Mouse (Mus musculus): ENCODE data around the gene Nsun2.
A peak's percentile ranks its signal among the peaks of the same experiment; 100 is the strongest.

Nsun2 gene

DNA sequence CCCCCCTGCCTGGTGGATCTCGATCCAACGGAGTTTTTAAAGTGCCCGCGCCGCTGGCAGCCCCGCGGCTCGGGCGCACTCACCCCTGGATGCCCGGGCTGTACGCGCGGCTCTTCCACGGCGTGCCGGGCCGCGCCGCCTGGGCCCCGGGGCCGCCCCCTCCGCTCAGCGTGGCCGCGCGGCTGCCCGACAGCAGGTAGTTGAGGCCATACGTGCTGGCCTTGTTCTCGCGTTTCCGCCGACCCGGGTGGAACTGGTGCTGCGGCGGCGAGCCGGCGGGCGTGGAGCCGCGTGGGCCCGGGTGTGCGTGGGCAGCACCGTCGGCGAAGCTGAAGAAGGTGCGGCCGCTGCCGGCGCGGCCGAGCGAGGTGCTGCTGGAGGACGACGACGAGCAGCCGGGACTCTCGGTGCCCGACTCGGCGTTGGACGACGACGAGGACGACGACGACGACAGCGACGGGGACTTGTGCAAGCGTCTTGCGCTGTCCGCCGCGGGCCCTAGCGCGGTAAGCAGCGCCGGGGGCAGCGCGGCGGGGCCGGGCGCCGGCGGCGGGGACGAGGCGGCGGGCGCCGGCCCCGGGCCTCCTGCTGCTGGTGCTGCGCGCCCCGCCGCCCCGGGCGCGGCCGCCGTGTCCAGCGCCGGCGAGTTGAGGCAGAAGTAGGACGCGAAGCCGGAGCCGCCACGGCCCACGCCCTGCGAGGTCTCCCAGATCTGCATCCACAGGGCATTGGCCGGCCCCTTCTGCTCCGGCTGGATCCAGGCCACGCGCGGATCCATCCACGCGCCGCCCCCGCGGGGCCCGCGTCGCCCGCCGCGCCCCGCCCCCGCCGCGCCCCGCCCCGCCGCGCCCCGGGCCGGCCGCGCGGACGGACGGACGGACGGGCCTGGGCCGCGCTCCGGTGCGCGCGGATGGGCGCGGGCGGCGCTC is at the start of gene Nsun2:
Gene Nsun2 (plus strand): TSS at position 342 of the 929 bp plus-strand sequence.
- DNase-seq = peak; percentile 60

GRCm38 (mm10) chr13:69485326-69485725 is 48.2 kb upstream of the Nsun2 start:
- no peak for DNase-seq

DNA sequence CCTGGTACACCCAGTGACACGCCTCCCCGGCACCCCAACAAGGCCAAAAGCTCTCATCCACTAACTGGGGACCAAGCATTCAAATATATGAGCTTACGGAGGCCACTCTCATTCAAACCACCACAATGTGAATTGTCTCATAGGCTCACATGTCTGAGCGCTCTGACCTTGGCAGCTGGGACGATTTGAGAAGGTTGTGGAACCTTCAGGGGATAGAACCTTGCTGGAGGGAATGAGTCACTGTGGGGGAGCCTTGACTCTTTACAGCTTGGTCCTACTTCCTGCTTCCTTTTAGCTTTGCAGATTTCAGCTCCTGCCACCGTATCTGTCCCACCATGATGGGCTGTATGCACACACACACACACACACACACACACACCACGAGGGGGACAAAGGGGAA is 47.7 kb upstream of the Nsun2 start:
- no peak for DNase-seq

DNA sequence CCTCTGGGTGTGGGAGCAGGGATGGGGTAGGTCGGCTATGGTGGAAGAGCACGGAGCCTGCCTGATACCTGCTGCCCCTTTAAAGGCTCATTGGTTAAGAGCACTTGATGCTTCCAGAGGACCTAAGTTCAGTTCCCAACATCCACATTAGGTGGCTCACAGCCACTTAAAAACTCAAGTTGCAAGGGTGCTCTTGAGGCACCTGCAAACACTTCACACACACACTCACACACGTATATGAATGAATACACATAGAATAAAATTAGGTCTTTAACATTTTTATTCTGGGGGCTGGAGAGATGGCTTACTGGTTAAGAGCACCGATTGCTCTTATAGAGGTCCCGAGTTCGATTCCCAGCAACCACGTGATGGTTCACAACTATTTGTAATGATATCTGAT is 46.4 kb upstream of the Nsun2 start:
- DNase-seq = no peak

DNA sequence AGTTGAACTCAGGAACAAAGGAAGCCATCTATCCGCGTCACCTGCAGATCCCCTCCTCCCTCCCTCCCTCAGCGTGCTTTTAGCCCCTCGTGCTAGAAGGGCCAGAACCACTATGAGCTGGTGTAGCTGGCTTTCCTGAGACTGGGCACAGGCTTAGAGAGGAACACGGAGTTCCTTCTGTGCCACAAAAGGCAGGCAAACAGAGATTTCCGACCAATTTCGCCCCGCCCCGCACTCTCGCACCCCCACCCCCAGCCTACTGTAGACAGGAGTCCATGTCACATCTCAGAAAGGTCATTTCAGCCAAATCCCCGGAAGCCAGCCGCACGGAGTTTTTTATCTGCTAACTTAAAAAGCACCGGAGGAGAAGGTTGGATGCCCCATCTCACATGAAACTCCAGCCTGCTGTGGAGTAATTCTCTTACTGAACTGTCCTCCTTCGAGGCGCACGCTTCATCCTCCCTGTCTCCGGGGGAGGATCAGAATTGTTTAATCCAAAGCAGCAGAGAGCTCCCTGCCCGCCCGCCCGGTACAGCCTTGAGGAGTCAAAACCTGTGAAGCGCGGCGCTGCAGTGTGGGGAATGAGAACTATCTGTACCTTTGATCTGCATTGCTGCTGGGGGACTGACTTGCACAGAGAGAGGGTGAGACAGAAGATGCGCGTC is 45.8 kb upstream of the Nsun2 start:
- DNase-seq = no peak

DNA sequence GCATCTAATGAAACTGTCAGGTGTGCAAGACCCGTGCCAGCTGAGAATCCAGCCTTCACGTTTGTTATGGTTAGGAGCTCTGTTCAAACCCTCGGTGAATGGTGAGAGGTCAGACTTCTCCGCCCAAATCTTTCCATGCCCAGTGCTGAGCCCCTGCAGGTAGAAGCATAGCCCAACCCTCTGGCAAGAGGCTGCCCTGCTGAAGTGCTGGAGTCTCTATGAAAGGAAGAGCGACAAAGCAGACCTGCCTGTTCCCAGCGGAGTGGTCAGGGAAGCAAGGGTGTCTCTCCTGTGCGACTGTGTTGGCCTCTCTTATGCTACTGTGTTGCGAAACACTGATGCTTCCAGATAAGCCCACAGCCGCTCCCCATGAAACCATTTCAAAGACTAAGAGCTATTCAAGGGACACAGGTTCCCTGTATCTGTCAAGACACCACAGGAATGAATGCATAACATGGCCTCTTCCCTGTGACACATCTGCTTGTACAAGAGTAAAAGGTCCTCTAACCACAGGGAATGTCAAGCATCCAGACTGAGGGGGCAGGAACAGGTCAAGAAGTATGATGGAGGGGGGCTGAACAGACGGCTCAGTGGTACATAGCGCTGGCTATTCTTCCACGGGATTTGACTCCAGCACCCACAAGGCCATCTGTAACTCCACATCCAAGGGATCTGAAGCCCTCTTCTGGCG is 44.8 kb upstream of the Nsun2 start:
- DNase-seq = no peak

GRCm38 (mm10) chr13:69489777-69490176 is 43.8 kb upstream of the Nsun2 start:
- no peak for DNase-seq

GRCm38 (mm10) chr13:69492876-69493463 is 40.6 kb upstream of the Nsun2 start:
- DNase-seq = no peak

- no peak for DNase-seq
Observed at GRCm38 (mm10) chr13:69498276-69498675, 35.3 kb upstream of the Nsun2 start.

- no peak for DNase-seq
Observed at GRCm38 (mm10) chr13:69502157-69502750, 31.3 kb upstream of the Nsun2 start.

GRCm38 (mm10) chr13:69502863-69503262 is 30.7 kb upstream of the Nsun2 start:
- no peak for DNase-seq

GRCm38 (mm10) chr13:69506341-69507086 is 27.0 kb upstream of the Nsun2 start:
- no peak for DNase-seq

GRCm38 (mm10) chr13:69507666-69508065 is 25.9 kb upstream of the Nsun2 start:
- DNase-seq = no peak

DNA sequence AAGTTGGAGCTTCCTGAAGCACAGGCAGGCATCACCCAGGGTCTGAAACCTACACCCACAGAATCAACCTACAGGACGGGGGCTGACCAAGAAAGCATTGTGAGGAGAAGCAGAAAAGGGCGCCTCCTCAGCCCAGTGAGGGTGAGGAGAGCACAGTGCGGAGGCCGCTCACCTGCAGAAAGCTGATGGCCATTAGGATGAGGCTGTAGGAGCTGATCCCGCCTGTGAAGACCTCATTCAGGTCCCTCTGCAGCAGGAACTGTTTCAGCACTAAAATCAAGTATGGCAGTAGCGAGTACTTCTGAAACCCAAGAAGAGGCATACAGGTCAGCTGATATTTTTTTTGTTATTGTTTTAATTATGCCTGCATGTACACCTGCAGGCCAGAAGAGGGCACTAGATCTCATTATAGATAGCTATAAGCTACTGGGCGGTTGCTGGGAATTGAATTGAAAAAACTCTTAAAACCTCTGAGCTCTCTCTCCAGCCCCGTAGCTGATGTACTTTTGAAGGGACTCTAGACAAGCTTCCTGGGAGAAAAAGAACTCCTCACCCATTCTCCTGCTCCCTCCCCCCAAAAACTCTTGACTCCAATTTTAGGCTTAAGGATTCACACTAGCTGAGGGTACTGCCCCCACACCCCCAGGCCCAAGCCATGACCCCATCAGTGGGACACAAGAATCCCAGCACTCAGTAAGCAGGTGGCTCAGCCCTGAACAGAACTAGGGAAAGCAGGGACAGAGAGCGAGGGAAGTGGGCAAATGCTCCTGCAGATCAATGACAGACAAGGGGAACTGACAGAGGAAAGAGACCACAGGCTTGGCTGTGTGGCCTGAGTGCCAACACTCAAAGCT is 23.9 kb upstream of the Nsun2 start:
- DNase-seq = no peak

DNA sequence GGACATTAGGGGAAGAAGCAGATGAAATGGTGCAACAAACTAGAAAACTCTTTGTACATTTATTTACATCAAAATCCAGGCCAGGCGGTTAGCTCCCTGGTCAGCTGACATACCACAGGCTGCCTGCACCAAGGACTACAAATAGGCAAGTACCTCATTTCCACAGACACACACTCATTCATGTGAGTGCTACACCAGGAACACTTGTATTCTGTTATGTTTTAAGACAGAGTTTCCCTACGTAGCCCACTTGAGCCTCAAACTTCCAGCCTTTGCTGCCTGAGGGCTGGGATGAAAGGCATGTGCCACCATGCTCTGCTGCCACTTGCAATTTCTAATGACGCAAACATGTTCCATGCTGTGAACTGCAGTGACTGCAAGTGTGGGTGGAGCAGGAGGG is 18.5 kb upstream of the Nsun2 start:
- DNase-seq = no peak

DNA sequence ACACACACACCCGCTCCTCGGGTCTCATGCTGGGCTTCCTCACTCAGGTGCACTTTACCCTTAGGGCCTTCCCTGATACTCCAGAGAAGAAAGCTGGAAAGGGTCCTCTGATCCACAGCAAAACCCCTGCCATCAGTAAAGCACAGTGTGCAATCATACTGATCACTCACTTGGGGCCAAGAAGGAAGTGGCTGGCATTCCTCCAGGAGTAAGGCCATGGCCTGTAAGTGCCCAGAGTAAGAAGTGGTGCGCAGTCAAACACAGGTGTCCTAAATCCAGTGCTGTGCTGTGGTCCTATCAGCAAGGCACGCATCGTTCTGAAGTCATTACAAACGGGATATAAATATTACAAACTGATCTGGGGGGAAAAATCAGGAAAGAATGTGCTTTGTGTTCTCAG is 16.1 kb upstream of the Nsun2 start:
- DNase-seq = no peak

- no peak for DNase-seq
Observed at GRCm38 (mm10) chr13:69519137-69519536, 14.4 kb upstream of the Nsun2 start.

- no peak for DNase-seq
Observed at GRCm38 (mm10) chr13:69522161-69522791, 11.3 kb upstream of the Nsun2 start.

DNA sequence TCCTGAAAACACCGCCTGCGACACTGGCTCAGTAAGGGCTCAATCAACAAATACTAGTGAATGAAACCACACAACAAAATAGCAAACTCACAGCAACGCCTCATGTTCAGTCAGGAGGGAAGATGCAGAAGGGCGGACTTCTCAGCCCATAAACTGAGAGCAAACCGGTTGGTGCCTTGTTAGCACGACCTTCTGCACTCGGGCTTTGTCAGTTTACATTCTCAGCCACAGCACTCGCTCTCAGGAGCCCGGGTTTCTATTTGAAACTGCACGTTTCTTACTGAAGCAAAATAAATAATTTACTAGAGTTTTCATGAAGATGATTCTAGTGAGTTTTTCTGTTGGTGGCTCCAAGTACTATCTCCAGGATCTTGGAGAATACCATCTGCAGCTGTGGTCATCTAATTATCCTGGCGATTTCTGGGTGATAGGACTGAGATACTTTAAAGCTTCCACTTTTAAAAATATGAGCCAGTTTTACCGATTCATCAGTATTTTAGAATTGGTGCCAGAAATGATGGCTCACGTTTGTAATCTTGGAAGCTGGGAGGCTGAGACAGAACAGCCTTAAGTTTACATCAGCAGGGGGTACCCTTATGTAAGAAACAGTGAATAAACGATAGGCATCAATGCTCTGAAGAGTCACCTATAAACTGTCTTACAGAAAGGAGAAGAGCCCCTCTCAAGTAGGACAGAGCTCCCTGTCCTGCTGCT is 9.9 kb upstream of the Nsun2 start:
- DNase-seq = no peak

GRCm38 (mm10) chr13:69524158-69524530 is 9.4 kb upstream of the Nsun2 start:
- no peak for DNase-seq

Data from right cerebral cortex, postnatal 4 days (tissue).